Mouse (Mus musculus) embryo, embryonic 10.5 days (tissue): ENCODE measurements around the gene Wdr46.

ENCODE experiments used
- DNase-seq: peaks from one replicate; pipeline ENCODE4 v3.0.0-alpha.2; 2015; ENCODE audit warnings: low spot score

The Wdr46 gene

DNA sequence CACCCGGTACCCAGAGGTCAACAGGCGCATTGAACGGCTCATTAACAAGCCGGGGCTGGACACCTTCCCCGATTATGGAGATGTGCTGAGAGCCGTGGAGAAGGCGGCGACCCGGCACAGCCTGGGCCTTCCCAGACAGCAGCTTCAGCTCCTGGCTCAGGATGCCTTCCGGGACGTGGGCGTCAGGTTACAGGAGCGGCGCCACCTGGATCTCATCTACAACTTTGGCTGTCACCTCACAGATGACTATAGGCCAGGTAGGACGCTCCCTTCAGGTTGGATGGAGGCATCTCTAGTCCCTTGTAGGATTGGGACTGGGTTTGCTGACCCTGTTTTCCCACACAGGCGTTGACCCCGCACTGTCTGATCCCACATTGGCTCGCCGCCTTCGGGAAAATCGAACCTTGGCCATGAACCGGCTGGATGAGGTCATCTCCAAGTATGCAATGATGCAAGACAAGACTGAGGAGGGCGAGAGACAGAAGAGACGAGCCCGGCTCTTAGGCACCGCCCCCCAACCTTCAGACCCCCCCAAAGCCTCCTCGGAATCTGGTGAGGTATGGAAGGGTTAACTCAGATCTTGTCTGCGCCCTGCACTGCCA lies 28.5 kb upstream of the Wdr46 start:
- DNase-seq: no peak

- DNase-seq: no peak
Measured at GRCm38 (mm10) chr17:33913264-33913663, 27.2 kb upstream of the Wdr46 start.

DNA sequence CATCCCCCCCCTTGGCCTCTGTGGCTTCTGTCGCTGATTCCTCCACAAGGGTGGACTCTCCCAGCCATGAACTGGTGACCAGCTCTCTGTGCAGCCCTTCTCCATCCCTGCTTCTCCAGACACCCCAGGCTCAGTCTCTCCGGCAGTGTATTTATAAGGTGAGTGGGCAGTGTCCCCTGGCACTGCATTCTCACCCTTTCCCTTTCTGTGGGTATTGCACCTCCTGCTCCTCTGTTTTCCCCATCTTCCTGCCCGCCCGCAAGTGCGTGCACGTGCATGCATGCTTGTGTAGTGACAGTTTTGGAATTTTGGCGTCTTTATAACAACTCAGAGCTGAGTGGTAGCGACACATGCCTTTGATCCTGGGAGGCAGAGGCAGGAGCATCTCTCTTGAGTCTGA lies 26.6 kb upstream of the Wdr46 start:
- no peak for DNase-seq

DNA sequence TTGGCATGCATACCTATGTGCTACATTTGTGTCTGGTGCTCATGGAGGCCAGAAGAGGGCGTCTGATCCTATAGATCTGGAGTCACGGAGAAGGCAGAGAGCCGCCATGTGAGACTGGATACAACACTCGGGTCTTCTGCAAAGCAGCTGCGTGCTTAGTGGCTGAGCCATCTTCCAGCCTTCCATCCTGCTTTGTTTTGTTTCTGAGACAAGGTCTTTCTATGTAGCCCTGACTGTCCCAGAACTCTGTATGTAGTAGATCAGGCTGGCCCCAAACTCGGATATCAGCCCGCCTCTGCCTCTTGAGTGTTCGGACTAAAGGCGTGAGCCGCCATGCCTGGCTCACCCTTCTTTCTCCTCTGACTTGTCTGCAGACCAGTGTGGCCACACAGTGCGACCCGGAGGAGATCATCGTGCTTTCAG lies 25.5 kb upstream of the Wdr46 start:
- DNase-seq: no peak

DNA sequence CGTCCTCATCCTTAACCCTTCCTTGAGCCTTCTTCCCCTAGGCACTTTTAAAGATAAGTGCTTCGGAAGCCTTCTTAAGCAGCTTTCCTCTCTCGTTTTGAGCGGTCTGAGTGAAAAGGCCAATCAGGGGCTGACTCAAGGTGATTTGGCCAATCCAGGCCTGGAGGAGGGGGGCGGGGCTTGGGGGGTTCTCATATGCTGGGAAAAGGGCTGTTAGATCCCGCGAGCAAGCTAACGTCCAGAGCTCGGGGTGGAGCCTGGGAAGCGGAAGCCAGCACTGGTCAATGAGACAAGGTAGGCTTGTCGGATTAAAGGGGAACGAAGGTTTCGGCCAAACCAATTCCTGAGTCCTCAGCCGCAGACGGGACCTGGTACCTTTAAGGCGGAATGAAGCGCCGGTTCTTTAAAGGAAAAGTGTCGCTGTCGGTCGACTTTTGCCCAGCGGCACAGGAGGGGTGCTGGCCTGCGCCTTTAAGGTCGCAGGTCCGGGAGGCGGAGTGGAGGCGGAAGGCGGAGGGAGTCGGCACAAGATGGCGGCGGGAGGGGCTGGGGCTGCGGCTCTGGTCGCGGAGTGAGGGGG lies 24.7 kb upstream of the Wdr46 start, which contains the start of the genes Tapbp and Zbtb22:
Tapbp (plus strand) TSS at position 229 of the 580 bp plus-strand sequence.
Zbtb22 (plus strand) TSS at position 234 of the 580 bp plus-strand sequence.
- DNase-seq: peak; percentile 99

DNA sequence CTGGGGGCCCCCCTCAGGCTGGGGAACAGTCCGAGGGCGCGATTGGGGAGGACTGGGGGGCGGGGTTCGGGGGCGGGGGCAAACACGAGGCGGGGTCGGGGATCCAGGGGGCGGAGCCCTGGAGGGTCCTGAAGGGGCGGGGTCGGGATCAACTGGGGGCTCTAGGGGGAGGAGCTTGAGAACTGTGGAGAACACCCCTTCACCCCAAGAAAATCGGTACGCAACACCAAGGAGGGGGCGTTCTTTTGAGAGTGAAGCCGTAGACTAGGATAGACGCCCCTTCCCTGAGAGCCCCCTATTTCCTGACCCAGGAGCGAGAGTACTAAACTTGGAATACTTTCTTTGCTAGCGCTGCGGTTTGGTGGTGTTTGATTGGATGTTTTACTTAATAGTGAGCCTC lies 24.2 kb upstream of the Wdr46 start:
- peak; percentile 84 for DNase-seq

DNA sequence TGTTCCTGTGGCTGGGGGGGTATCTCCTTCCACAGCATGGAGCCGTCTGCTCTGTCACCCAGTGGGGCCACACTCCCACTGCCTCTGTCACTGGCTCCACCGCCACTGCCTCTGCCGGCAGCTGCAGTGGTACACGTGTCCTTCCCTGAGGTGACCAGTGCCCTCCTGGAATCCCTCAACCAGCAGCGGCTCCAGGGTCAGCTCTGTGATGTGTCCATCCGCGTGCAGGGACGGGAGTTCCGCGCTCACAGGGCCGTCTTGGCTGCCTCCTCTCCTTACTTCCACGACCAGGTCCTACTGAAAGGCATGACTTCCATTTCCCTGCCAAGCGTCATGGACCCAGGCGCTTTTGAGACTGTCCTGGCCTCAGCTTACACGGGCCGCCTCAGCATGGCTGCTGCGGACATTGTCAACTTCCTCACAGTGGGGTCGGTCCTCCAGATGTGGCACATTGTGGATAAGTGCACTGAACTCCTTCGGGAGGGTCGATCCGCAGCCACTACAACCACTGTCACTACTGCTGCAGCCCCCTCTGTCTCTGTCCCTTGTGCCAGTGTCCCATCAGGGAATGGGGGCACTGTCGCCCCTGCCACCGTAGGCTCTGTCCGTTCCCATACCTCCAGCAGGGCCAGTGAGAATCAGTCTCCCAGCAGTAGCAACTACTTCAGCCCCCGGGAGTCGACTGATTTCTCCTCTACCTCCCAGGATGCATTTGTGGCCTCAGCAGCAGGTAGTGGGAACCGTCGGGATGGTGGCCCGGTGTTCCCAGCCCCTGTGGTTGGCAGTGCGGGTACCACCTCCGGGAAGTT lies 23.4 kb upstream of the Wdr46 start:
- no peak for DNase-seq

- no peak for DNase-seq
Measured at GRCm38 (mm10) chr17:33917656-33918292, 22.7 kb upstream of the Wdr46 start.

DNA sequence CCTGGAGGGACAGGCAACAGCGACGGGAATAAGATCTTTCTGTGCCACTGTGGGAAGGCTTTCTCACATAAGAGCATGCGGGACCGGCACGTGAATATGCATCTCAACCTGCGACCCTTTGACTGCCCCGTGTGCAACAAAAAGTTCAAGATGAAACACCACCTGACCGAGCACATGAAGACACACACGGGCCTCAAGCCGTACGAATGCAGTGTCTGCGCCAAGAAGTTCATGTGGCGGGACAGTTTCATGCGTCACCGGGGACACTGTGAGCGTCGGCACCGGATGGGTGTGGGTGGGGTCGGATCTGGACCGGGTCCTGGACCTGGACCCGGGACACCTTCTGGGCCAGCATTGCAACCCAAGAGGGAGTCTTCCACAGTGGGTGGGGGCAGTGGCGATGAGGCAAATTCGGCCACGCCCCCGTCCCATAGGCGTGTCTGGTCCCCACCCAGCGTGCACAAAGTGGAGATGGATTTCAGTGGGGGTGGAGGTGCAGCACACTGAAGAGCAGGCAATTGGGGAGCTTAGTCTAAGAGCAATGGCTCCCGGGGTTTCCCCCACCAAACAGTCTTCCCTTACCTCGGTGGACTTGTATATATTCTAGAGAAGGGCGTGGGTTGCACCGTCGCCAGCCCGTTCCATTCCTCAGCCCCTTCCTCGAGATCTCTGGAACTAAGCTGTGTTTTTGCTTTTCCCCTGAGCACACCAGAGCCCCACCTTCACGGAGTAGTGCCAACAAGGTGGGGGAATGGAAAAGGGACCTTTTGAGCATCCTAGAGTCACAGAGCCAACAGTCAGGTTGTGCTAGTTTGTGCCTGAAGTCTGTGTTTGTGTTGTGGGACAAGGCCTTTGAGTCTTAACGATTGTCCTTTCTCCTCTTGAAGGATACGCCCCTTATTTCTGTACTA lies 21.9 kb upstream of the Wdr46 start:
- no peak for DNase-seq

DNA sequence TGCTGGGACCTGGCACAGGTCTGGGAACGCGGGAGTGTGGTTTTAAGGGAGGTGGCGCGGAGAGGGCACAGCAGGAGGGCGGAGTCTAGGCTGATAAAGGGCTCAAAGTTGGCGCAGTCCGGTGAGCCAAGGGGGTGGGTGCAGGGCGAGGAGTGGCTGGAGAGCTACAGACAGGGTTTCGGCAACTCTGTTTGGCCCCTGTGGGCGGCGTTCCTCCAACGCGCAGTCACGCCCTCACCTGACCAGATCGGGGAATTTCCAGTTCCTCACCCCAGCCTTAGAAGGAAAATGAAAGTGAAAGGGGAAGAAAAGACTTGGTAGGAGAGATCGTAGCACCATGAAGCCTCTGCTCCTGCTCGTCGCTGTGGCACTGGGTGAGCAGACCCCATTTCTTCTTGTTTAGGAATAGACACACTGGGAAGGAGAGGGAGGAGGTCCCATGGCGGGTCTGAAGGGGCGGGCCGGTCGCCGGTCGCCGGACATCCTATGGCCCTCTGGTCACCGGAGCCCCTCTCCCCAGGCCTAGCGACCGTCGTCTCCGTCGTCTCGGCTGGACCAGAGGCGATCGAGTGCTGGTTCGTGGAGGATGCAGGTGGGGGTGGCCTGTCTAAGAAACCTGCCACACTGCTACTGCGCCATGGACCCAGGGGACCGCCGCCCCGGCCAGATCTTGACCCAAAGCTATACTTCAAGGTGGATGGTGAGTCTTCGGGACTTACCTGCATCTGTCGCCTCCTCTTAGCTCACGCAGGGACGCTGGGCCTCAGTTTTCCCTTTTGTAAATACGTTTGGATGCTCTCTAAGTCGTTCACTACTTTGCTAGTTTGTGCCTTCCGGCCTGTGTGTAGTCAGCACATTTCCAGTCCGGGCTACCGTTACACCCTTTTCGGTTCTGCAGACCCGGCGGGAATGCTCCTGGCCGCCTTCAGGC lies 20.8 kb upstream of the Wdr46 start:
- DNase-seq: peak; percentile 65

- DNase-seq: peak; percentile 92
Measured at GRCm38 (mm10) chr17:33920282-33921097, 20.0 kb upstream of the Wdr46 start.

DNA sequence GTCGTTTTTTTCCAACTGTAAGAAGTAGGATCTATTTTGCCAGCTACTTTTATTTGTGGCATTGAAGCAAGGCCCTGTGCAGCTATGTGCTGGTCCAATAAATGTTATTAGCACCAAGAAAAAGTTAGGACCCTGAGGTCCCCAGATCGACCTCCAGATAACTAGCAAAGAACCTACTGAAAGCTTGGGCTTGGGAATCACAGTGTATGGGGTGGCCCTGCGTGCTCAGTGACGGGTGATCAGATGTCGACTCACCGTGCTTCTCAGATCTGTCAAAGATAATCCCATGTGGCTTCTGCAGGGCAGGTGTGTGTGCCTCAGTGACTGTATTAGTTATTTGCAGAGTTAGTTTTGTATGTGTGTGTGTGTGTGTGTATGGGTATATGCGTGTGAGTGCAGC lies 19.1 kb upstream of the Wdr46 start:
- DNase-seq: no peak

DNA sequence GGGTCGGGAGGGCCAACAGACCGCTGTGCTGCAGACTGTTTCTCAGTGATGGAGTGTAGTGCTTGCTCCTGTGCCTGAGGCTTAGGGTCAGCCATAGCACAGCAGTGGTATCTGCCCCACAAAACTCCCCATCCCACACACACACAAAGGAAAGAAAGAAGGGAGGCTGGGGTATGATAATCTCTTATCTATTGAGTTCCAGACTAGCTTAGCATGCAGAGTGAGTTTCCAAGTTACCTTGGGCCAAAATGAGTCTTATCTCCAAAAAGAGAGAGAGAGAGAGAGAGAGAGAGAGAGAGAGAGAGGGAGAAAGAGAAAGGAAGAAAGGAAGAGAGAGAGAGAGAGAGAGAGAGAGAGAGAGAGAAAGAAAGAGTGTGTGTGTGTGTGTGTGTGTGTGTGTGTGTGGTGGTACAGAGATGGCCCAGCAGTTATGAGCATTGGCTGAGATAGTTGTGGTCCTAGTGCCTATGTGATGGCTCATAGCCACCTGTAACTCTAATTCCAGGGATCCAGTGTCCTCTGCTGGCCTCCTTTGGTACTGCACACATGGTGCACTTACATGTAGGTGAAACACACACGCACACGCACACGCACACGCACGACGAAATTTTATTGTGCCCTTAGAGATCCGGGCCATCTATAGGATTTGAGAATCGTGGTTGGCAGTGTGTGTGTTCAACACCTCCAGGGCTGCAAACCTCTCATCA lies 15.7 kb upstream of the Wdr46 start:
- DNase-seq: no peak

DNA sequence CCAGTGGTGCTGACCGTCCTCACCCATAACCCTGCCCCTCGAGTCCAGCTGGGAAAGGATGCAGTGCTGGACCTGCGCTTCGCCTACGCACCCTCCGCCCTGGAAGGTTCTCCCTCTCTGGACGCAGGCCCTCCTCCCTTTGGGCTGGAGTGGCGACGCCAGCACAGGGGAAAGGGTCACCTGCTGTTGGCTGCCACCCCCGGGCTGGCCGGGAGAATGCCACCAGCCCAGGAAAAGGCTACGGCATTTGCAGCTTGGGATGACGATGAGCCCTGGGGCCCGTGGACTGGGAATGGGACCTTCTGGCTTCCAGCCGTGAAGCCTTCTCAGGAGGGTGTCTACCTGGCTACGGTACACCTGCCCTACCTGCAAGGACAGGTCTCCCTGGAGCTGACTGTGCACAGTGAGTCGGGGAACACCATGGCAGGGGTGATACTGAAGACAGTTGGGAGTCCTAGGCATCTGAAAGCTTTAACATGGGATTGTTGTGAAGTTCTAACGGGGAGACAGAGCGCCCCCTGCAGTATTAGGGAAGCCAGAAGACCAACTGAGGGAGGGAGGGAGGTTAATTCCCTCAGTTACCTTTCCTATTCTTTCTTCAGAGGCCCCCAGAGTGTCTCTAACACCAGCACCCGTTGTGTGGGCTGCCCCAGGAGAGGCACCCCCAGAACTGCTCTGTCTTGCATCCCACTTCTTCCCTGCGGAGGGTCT lies 14.9 kb upstream of the Wdr46 start:
- DNase-seq: no peak

DNA sequence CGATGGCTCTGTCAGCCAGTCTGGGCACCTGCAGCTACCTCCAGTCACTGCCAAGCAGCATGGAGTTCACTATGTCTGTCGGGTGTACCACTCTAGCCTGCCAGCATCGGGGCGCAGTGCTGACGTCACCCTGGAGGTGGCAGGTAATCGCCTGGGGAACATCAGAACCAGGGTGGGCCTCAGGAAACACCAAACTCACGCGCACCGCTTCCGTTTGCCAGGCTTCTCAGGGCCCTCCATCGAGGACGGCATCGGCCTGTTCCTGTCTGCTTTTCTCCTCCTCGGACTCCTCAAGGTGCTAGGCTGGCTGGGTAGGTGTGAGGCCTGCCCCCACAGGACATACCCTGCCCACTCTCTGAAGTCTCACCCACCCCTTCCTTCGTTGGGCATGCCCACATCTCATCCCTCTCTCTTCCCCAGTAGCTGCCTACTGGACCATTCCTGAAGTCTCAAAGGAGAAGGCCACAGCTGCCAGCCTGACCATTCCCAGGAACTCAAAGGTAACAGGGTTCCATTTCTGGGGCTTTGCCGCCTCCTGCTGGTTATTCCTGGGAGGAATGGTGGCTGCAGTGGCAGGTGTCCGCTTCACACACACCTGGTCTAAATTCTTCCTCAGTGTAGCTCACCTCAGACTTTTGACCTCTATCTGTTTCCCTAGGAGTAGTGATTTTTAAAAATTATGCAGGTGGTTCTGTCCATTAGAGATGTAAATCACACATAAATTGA lies 14.1 kb upstream of the Wdr46 start:
- peak; percentile 45 for DNase-seq

GRCm38 (mm10) chr17:33928251-33928947 lies 12.1 kb upstream of the Wdr46 start:
- DNase-seq: no peak
